Mouse (Mus musculus): Measurements from ENCODE around the gene Utp20. TPM values are rescaled to one million over a fixed set of nuclear protein-coding genes. Genes with fewer than 3 reads are reported as not detected.
"Not testable (repeated sequence)": the region's sequence is repeated elsewhere in the genome, so short reads cannot be mapped to it uniquely, and the experiment has no call there.

Gene Utp20
- polyA plus RNA-seq, 1 experiment from 2014 or later, result 17.6 TPM

- Histone ChIP-seq H3K4me2 (no peak overlapping the region), H3K27ac (ENCODE audit: low read depth, low read length) (no peak overlapping the region), H3K9ac (ENCODE audit: low read length) (no peak overlapping the region), H3K9me3 (ENCODE audit: control insufficient read depth, low read length) (no peaks in the 10 kb centered on the region), H3K27me3 (ENCODE audit: control insufficient read depth, insufficient read depth, low read length) (no peaks in the 10 kb centered on the region), H3K4me1 (ENCODE audit: control insufficient read depth, insufficient read depth, low read length) (no peaks in the 10 kb centered on the region), H3K36me3 (ENCODE audit: control insufficient read depth, insufficient read depth, low read length) (no peaks in the 10 kb centered on the region), H3K4me3 (ENCODE audit: low read depth, low read length) (no peak overlapping the region)
- DNase-seq (ENCODE audit: low spot score, missing footprints) (no peak), ATAC-seq (ENCODE audit: low FRiP score) (no peak)
- WGBS, result 72% methylated on average over 2 of the region's 2 CpGs
Observed at GRCm38 (mm10) chr10:88834227-88834626, 7.6 kb upstream of the Utp20 start.

GRCm38 (mm10) chr10:88828361-88828760 is 1.8 kb upstream of the Utp20 start:
- DNase-seq (ENCODE audit: low spot score, missing footprints), result no peak
- no peak overlapping the region for H3K9ac ChIP-seq (ENCODE audit: low read length)
- ATAC-seq (ENCODE audit: low FRiP score), result no peak
- H3K36me3 ChIP-seq (ENCODE audit: control insufficient read depth, insufficient read depth, low read length), result no peaks in the 10 kb centered on the region
- no peaks in the 10 kb centered on the region for H3K27me3 ChIP-seq (ENCODE audit: control insufficient read depth, insufficient read depth, low read length)
- no peak overlapping the region for H3K27ac ChIP-seq (ENCODE audit: low read depth, low read length)
- no peak overlapping the region for H3K4me3 ChIP-seq (ENCODE audit: low read depth, low read length)
- no peak overlapping the region for H3K4me2 ChIP-seq
- H3K4me1 ChIP-seq (ENCODE audit: control insufficient read depth, insufficient read depth, low read length), result peaks cover 4% of the 10 kb centered on the region
- H3K9me3 ChIP-seq (ENCODE audit: control insufficient read depth, low read length), result no peaks in the 10 kb centered on the region

- WGBS, result 90% methylated on average over 4 of the region's 4 CpGs
- Histone ChIP-seq H3K36me3 (ENCODE audit: control insufficient read depth, insufficient read depth, low read length) (no peaks in the 10 kb centered on the region), H3K27me3 (ENCODE audit: control insufficient read depth, insufficient read depth, low read length) (no peaks in the 10 kb centered on the region), H3K4me1 (ENCODE audit: control insufficient read depth, insufficient read depth, low read length) (peaks cover 4% of the 10 kb centered on the region), H3K9me3 (ENCODE audit: control insufficient read depth, low read length) (no peaks in the 10 kb centered on the region), H3K4me3 (ENCODE audit: low read depth, low read length) (no peak overlapping the region), H3K9ac (ENCODE audit: low read length) (no peak overlapping the region), H3K4me2 (peak overlapping the region; percentile 52), H3K27ac (ENCODE audit: low read depth, low read length) (no peak overlapping the region)
- DNase-seq (ENCODE audit: low spot score, missing footprints) (no peak), ATAC-seq (ENCODE audit: low FRiP score) (no peak)
Observed at GRCm38 (mm10) chr10:88827596-88827995, 992 bp upstream of the Utp20 start.

- H3K27me3 ChIP-seq (ENCODE audit: control insufficient read depth, insufficient read depth, low read length); DNase-seq (ENCODE audit: low spot score, missing footprints); H3K36me3 ChIP-seq (ENCODE audit: control insufficient read depth, insufficient read depth, low read length); H3K27ac ChIP-seq (ENCODE audit: low read depth, low read length); H3K4me1 ChIP-seq (ENCODE audit: control insufficient read depth, insufficient read depth, low read length); H3K9me3 ChIP-seq (ENCODE audit: control insufficient read depth, low read length): not testable (repeated sequence)
- Histone ChIP-seq H3K4me3 (ENCODE audit: low read depth, low read length) (peak overlapping the region; percentile 88), H3K9ac (ENCODE audit: low read length) (peak overlapping the region; percentile 59), H3K4me2 (peak overlapping the region; percentile 52)
- ATAC-seq (ENCODE audit: low FRiP score), result peak; percentile 67
- WGBS, result 4% methylated on average over 6 of the region's 6 CpGs
Observed at GRCm38 (mm10) chr10:88826947-88827306, 323 bp upstream of the Utp20 start.

- H3K27ac ChIP-seq (ENCODE audit: low read depth, low read length), result no peak overlapping the region
- WGBS, result 94% methylated on average over 5 of the region's 5 CpGs
- no peaks in the 10 kb centered on the region for H3K9me3 ChIP-seq (ENCODE audit: control insufficient read depth, low read length)
- H3K9ac ChIP-seq (ENCODE audit: low read length), result no peak overlapping the region
- no peak overlapping the region for H3K4me2 ChIP-seq
- H3K36me3 ChIP-seq (ENCODE audit: control insufficient read depth, insufficient read depth, low read length), result peaks cover 7% of the 10 kb centered on the region
- ATAC-seq (ENCODE audit: low FRiP score) (no peak), DNase-seq (ENCODE audit: low spot score, missing footprints) (no peak)
- no peak overlapping the region for H3K4me3 ChIP-seq (ENCODE audit: low read depth, low read length)
- H3K27me3 ChIP-seq (ENCODE audit: control insufficient read depth, insufficient read depth, low read length), result no peaks in the 10 kb centered on the region
- no peaks in the 10 kb centered on the region for H3K4me1 ChIP-seq (ENCODE audit: control insufficient read depth, insufficient read depth, low read length)
Observed at GRCm38 (mm10) chr10:88817335-88817734, 9.3 kb downstream of the Utp20 start.

GRCm38 (mm10) chr10:88815256-88815655 is 11.3 kb downstream of the Utp20 start:
- 91% methylated on average over 2 of the region's 2 CpGs for WGBS
- H3K4me3 ChIP-seq (ENCODE audit: low read depth, low read length), result no peak overlapping the region
- peaks cover 10% of the 10 kb centered on the region for H3K36me3 ChIP-seq (ENCODE audit: control insufficient read depth, insufficient read depth, low read length)

GRCm38 (mm10) chr10:88811704-88812103 is 14.9 kb downstream of the Utp20 start:
- Histone ChIP-seq H3K36me3 (ENCODE audit: control insufficient read depth, insufficient read depth, low read length) (peaks cover 12% of the 10 kb centered on the region), H3K27me3 (ENCODE audit: control insufficient read depth, insufficient read depth, low read length) (no peaks in the 10 kb centered on the region), H3K9ac (ENCODE audit: low read length) (no peak overlapping the region), H3K27ac (ENCODE audit: low read depth, low read length) (no peak overlapping the region), H3K4me3 (ENCODE audit: low read depth, low read length) (no peak overlapping the region), H3K4me1 (ENCODE audit: control insufficient read depth, insufficient read depth, low read length) (no peaks in the 10 kb centered on the region), H3K9me3 (ENCODE audit: control insufficient read depth, low read length) (no peaks in the 10 kb centered on the region), H3K4me2 (no peak overlapping the region)
- ATAC-seq (ENCODE audit: low FRiP score) (no peak), DNase-seq (ENCODE audit: low spot score, missing footprints) (no peak)
- WGBS, result 91% methylated on average over 5 of the region's 5 CpGs

More at GRCm38 (mm10) chr10:88815256-88815655, 11.3 kb downstream of the Utp20 start:
- Histone ChIP-seq H3K27ac (ENCODE audit: low read depth, low read length) (no peak overlapping the region), H3K27me3 (ENCODE audit: control insufficient read depth, insufficient read depth, low read length) (no peaks in the 10 kb centered on the region), H3K4me2 (no peak overlapping the region), H3K9ac (ENCODE audit: low read length) (no peak overlapping the region), H3K4me1 (ENCODE audit: control insufficient read depth, insufficient read depth, low read length) (no peaks in the 10 kb centered on the region), H3K9me3 (ENCODE audit: control insufficient read depth, low read length) (no peaks in the 10 kb centered on the region)
- ATAC-seq (ENCODE audit: low FRiP score), result no peak
- no peak for DNase-seq (ENCODE audit: low spot score, missing footprints)

- H3K4me3 ChIP-seq (ENCODE audit: low read depth, low read length), result no peak overlapping the region
- DNase-seq (ENCODE audit: low spot score, missing footprints) (peak; percentile 17), ATAC-seq (ENCODE audit: low FRiP score) (no peak)
- 95% methylated on average over 3 of the region's 3 CpGs for WGBS
- no peaks in the 10 kb centered on the region for H3K4me1 ChIP-seq (ENCODE audit: control insufficient read depth, insufficient read depth, low read length)
- H3K36me3 ChIP-seq (ENCODE audit: control insufficient read depth, insufficient read depth, low read length), result 0 out of 2 replicates have a peak, but pooled peaks cover 2% of the 10 kb centered on the region
- H3K27me3 ChIP-seq (ENCODE audit: control insufficient read depth, insufficient read depth, low read length), result no peaks in the 10 kb centered on the region
- no peak overlapping the region for H3K27ac ChIP-seq (ENCODE audit: low read depth, low read length)
- no peak overlapping the region for H3K4me2 ChIP-seq
- no peak overlapping the region for H3K9ac ChIP-seq (ENCODE audit: low read length)
- H3K9me3 ChIP-seq (ENCODE audit: control insufficient read depth, low read length), result no peaks in the 10 kb centered on the region
Observed at GRCm38 (mm10) chr10:88802236-88802635, 24.4 kb downstream of the Utp20 start.

- Histone ChIP-seq H3K9ac (ENCODE audit: low read length) (no peak overlapping the region), H3K4me1 (ENCODE audit: control insufficient read depth, insufficient read depth, low read length) (no peaks in the 10 kb centered on the region), H3K4me3 (ENCODE audit: low read depth, low read length) (no peak overlapping the region), H3K27ac (ENCODE audit: low read depth, low read length) (no peak overlapping the region), H3K27me3 (ENCODE audit: control insufficient read depth, insufficient read depth, low read length) (no peaks in the 10 kb centered on the region), H3K4me2 (no peak overlapping the region), H3K36me3 (ENCODE audit: control insufficient read depth, insufficient read depth, low read length) (0 out of 2 replicates have a peak, but pooled peaks cover 5% of the 10 kb centered on the region), H3K9me3 (ENCODE audit: control insufficient read depth, low read length) (no peaks in the 10 kb centered on the region)
- ATAC-seq (ENCODE audit: low FRiP score) (no peak), DNase-seq (ENCODE audit: low spot score, missing footprints) (no peak)
- 95% methylated on average over 7 of the region's 7 CpGs for WGBS
Observed at GRCm38 (mm10) chr10:88799381-88799780, 27.2 kb downstream of the Utp20 start.

- ATAC-seq (ENCODE audit: low FRiP score), result no peak
- Histone ChIP-seq H3K27ac (ENCODE audit: low read depth, low read length) (no peak overlapping the region), H3K9me3 (ENCODE audit: control insufficient read depth, low read length) (no peaks in the 10 kb centered on the region), H3K4me1 (ENCODE audit: control insufficient read depth, insufficient read depth, low read length) (no peaks in the 10 kb centered on the region), H3K4me3 (ENCODE audit: low read depth, low read length) (no peak overlapping the region), H3K4me2 (no peak overlapping the region), H3K9ac (ENCODE audit: low read length) (no peak overlapping the region), H3K27me3 (ENCODE audit: control insufficient read depth, insufficient read depth, low read length) (no peaks in the 10 kb centered on the region), H3K36me3 (ENCODE audit: control insufficient read depth, insufficient read depth, low read length) (0 out of 2 replicates have a peak, but pooled peaks cover 5% of the 10 kb centered on the region)
- DNase-seq (ENCODE audit: low spot score, missing footprints), result peak; percentile 56
Observed at GRCm38 (mm10) chr10:88797452-88797851, 29.2 kb downstream of the Utp20 start.

All from midbrain, embryonic 11.5 days (tissue).